Mouse (Mus musculus) liver, postnatal 0 days (tissue): ENCODE measurements around the gene Fnip2.

ENCODE experiments used
- CTCF ChIP-seq: sonication (generic); IDR thresholded peaks from 2 replicates; pipeline ENCODE4 v1.5.1; 2016; ENCODE audit warnings: antibody characterized with exemption, low read depth
- EP300 ChIP-seq: IDR thresholded peaks from 2 replicates; pipeline ENCODE4 v1.6.1; 2016; ENCODE audit warnings: antibody characterized with exemption, low read depth, mild to moderate bottlenecking

- no peak for TF ChIP-seq CTCF
- no peak for TF ChIP-seq EP300
Measured at GRCm38 (mm10) chr3:79472362-79472761, 95.2 kb downstream of the Fnip2 start.
